Mouse (Mus musculus) embryonic facial prominence, embryonic 11.5 days (tissue): ENCODE measurements around the gene 2210407C18Rik. TPM values are rescaled to one million over a fixed set of nuclear protein-coding genes. Genes with fewer than 3 reads are reported as not detected.

Experiments
- ATAC-seq: fragments of 200-750 bp; cut with Nextera tagmentation; replicated peaks from 2 replicates; pipeline ENCODE4 v1.8.0; 2017; ENCODE audit warnings: low read depth; ENCODE audit not compliant: insufficient number of reproducible peaks, low FRiP score, low TSS enrichment
- DNase-seq: peaks from one replicate; pipeline ENCODE4 v3.0.0-alpha.2; 2015; ENCODE audit warnings: low spot score
- H3K27ac ChIP-seq: fragments of 300-500 bp; sonication (generic); replicated peaks from 2 replicates; pipeline ENCODE4 v1.5.1; 2014; ENCODE audit warnings: mild to moderate bottlenecking, low read depth, low read length, control low read depth
- H3K27me3 ChIP-seq: fragments of 300-500 bp; sonication (generic); 2 replicates; pipeline ENCODE4 v1.6.1; 2014; ENCODE audit warnings: mild to moderate bottlenecking, low read length, moderate library complexity, mixed read lengths; ENCODE audit not compliant: control insufficient read depth, insufficient read depth
- H3K36me3 ChIP-seq: fragments of 300-500 bp; sonication (generic); replicated peaks from 2 replicates; pipeline ENCODE4 v1.6.1; 2014; ENCODE audit warnings: low read depth, mild to moderate bottlenecking, low read length, moderate library complexity, mixed read lengths; ENCODE audit not compliant: control insufficient read depth, insufficient read depth
- H3K4me1 ChIP-seq: fragments of 300-500 bp; sonication (generic); 2 replicates; pipeline ENCODE4 v1.6.1; 2014; ENCODE audit warnings: low read length, mixed read lengths; ENCODE audit not compliant: control insufficient read depth, insufficient read depth
- H3K4me2 ChIP-seq: fragments of 300-500 bp; sonication (generic); 2 replicates; pipeline ENCODE4 v1.6.1; 2014; ENCODE audit warnings: low read depth, mild to moderate bottlenecking, control low read depth, low read length, moderate library complexity
- H3K4me3 ChIP-seq: fragments of 300-500 bp; sonication (generic); 2 replicates; pipeline ENCODE4 v1.5.1; 2014; ENCODE audit warnings: low read depth, low read length, control low read depth
- H3K9ac ChIP-seq: fragments of 300-500 bp; sonication (generic); replicated peaks from 2 replicates; pipeline ENCODE4 v1.6.1; 2014; ENCODE audit warnings: mild to moderate bottlenecking, control low read depth, low read length
- H3K9me3 ChIP-seq: fragments of 300-500 bp; sonication (generic); replicated peaks from 2 replicates; pipeline ENCODE4 v1.6.1; 2016; ENCODE audit warnings: mild to moderate bottlenecking, low read length, inconsistent platforms, mixed read lengths; ENCODE audit not compliant: control insufficient read depth
- WGBS: fragments of 180-500 bp; shearing (Covaris S2); extraction: QIAGEN DNeasy Blood & Tissue Kit; methylation state at CpG from one replicate; pipeline ENCODE4 v1.1.7; 2014; 5-methylcytosine and 5-hydroxymethylcytosine counted together
- polyA plus RNA-seq: library from polyadenylated mRNA; unstranded; fragments of >200 nt; fragmentation: Nextera tagmentation; extraction: Ambion mirVana; gene quantifications from 2 replicates; pipeline ENCODE4 v1.2.1, GENCODE M21; 2014

Gene 2210407C18Rik
- polyA plus RNA-seq, 1 experiment from 2014 or later = not detected

DNA sequence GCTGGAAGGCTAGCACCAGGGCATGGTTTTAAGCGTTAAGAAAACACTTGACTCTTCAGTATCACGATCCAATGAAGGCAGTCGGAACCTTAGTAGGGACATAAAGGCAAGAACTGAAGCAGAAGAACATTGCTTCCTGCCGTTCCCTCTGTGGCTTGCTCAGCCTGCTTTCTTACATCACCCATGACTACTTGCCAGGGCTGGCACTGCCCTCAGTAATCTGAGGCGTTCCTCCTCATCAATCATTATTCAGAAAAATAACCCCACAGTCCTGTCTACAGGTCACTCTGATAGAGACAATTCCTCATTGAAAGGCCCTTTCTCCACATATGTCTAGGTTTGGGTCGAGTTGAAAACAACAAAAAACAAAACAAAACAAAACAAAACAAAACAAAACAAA, 8.8 kb downstream of the 2210407C18Rik start:
- Histone ChIP-seq H3K36me3 (no peaks in the 10 kb centered on the region), H3K27me3 (no peaks in the 10 kb centered on the region), H3K4me2 (no peak overlapping the region), H3K4me1 (no peaks in the 10 kb centered on the region), H3K9me3 (no peaks in the 10 kb centered on the region), H3K27ac (no peak overlapping the region), H3K4me3 (no peak overlapping the region), H3K9ac (no peak overlapping the region)
- ATAC-seq (no peak), DNase-seq (no peak)
- WGBS = 85% methylated on average over 6 of the region's 6 CpGs

DNA sequence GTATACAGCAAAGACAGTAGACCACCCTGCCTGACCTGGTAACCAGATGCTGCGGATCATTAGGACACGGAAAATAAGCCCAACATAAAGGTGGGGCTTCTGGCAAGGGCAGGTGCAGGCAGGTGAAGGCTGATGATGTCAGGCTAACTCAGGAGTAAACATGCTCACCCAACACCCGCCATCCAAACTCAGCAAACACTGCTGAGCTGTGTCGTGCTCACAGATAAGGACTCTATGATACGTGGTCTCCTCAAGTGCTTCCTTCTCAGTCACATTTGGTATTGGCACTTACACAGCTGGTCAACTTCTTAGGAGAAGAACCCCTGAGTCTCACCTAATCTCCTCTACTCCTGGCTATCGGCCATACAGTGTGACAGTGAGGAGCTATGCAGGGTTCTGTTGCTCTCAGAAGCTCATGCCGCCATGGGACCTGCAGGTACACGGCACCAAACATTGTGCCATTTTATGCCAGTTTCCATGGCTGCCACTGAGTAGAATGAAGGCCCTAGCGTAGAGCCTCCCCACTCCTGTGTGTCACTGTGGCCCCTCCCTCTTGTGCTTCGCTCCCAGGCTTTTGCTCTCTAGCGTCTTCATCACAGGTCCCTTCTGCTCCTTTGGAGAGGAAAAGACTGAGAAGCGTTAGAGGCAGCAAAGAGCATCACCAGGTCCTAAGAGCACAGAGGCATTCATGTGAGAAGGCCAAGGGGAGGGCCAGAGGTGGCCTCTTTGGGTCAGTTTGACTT, 9.5 kb downstream of the 2210407C18Rik start:
- 84% methylated on average over 12 of the region's 12 CpGs for WGBS
- ATAC-seq (no peak), DNase-seq (no peak)
- no peaks in the 10 kb centered on the region for H3K36me3 ChIP-seq
- no peak overlapping the region for H3K4me3 ChIP-seq
- H3K27ac ChIP-seq = no peak overlapping the region
- H3K4me2 ChIP-seq = no peak overlapping the region
- no peaks in the 10 kb centered on the region for H3K27me3 ChIP-seq
- no peak overlapping the region for H3K9ac ChIP-seq
- no peaks in the 10 kb centered on the region for H3K4me1 ChIP-seq
- no peaks in the 10 kb centered on the region for H3K9me3 ChIP-seq

DNA sequence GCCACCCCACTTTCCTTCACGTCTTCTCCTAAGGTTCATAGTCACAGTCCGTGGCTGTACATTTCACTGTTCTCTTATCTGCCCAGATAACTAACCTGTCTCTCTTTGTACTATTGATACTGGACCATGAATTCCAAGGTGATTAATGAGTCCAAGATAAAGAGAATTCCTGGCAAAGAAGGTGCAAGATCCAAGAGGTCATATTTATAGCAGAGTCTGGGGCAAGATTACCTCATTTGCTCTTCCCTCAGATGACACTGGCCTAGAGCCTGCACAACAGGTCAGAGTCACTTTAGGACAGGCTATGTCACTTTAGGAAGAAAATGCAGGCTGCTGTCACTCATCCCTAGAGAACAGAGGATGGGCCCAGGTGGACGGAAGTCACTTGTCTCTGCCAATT, 10.6 kb downstream of the 2210407C18Rik start:
- H3K9ac ChIP-seq = no peak overlapping the region
- H3K36me3 ChIP-seq = no peaks in the 10 kb centered on the region
- H3K9me3 ChIP-seq = no peaks in the 10 kb centered on the region
- no peak overlapping the region for H3K4me3 ChIP-seq
- WGBS = 87% methylated on average over 3 of the region's 3 CpGs
- DNase-seq (no peak), ATAC-seq (no peak)
- H3K27ac ChIP-seq = no peak overlapping the region
- H3K27me3 ChIP-seq = no peaks in the 10 kb centered on the region
- no peaks in the 10 kb centered on the region for H3K4me1 ChIP-seq
- no peak overlapping the region; the same call in 1 of the 2 replicates for H3K4me2 ChIP-seq

DNA sequence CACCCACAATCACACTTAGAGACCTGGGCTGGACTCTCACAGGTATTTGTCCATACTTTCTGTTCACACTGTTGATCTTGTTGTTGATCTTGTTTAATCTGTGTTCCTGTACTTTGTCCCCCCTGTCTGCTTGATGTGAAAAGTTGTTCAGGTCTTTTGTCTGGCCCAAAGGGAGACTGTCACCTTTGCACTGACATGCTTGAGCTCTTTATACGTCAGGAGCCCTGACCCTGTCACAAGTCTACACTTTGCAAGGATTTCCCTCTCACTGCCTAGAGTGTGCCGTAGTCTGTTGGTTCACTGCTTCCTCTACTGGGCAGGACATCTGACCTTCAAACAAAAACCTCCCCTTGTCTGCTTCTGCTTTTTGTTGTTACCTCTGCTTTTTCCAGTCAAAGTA, 11.2 kb downstream of the 2210407C18Rik start:
- DNase-seq (no peak), ATAC-seq (no peak)
- Histone ChIP-seq H3K4me2 (no peak overlapping the region; the same call in 1 of the 2 replicates), H3K9me3 (no peaks in the 10 kb centered on the region), H3K4me3 (no peak overlapping the region), H3K27ac (no peak overlapping the region), H3K4me1 (no peaks in the 10 kb centered on the region), H3K9ac (no peak overlapping the region), H3K36me3 (no peaks in the 10 kb centered on the region), H3K27me3 (no peaks in the 10 kb centered on the region)
- 69% methylated on average over 2 of the region's 2 CpGs for WGBS

DNA sequence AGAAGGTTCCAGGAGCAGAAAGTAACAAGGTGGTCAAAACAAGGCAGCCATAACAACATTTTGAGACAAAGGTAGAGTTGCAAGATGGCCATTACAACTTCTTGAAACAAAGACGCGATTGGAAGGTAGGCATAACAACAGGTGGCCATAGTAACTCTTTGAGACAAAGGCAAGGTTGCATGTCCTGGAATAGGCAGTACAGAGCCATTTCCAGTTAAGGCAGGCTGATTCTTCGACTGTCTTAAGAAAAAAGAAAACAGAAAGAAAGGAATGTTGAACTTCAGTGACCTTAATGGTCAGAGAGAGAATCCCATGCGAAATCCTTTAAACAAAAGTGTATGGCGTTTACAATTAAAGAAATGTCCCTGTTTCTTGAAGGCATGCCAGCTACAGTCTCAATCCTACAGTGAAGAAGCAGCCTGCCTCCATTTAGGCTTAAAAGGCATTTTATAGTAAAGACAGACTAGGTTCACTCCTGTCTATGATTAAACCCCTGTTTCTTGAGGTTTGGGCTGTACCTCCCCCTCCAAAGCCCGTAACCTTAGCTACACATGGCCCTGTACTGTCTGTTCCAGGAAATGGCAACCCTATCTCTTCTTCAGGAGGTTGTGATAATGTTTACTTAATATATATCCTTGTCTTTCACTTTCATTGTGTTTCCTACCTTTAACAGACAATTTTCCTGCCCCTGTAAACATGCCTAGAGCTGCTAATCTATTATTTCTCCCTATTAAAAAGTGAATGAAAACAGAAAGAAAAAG, 12.9 kb downstream of the 2210407C18Rik start:
- no peak for ATAC-seq
- Histone ChIP-seq H3K4me2 (no peak overlapping the region), H3K27ac (no peak overlapping the region), H3K36me3 (no peaks in the 10 kb centered on the region), H3K4me1 (no peaks in the 10 kb centered on the region), H3K4me3 (no peak overlapping the region), H3K27me3 (no peaks in the 10 kb centered on the region), H3K9me3 (no peaks in the 10 kb centered on the region), H3K9ac (no peak overlapping the region)
- 74% methylated on average over 6 of the region's 6 CpGs for WGBS
- DNase-seq = no peak

DNA sequence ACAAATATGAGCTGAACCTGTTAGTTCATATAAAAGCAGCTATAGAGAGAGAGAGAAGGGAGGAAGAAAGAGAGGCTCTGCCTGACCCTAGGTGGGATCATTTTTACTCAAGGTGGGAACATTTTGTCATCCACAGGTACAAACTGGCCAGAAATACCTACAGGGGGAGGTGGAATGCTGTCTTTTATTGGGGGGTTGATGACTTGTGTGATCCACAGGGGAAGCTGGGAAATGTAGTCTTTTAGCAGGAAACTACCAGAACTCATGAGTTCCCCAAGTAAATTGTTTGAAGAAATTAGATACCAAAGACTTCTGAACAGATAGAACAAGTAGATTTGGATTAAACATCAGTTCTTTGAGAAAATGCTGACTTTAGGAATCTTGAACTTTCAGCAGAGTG, 13.8 kb downstream of the 2210407C18Rik start:
- H3K4me1 ChIP-seq = no peaks in the 10 kb centered on the region
- H3K4me3 ChIP-seq = no peak overlapping the region
- H3K9me3 ChIP-seq = no peaks in the 10 kb centered on the region
- ATAC-seq = no peak
- H3K27ac ChIP-seq = no peak overlapping the region
- no peak overlapping the region for H3K9ac ChIP-seq
- no peak overlapping the region for H3K4me2 ChIP-seq
- DNase-seq = no peak
- no peaks in the 10 kb centered on the region for H3K27me3 ChIP-seq
- no peaks in the 10 kb centered on the region for H3K36me3 ChIP-seq

DNA sequence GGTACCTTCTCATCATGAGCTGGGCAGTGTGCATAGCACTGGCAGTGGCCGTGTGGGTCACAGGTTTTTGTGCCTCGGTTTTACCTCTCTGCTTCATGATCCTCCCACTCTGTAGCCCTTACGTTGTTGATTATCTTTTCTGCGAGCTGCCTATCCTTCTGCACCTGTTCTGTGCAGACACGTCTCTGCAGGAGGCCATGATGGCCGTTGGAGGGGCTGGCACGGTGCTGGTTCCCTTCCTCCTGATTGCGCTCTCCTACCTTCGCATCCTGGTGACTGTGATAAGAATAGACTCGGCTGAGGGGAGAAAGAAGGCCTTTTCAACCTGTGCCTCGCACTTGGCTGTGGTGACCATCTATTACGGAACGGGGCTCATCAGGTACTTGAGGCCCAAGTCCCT, 18.0 kb downstream of the 2210407C18Rik start:
- no peaks in the 10 kb centered on the region for H3K27me3 ChIP-seq
- no peak overlapping the region for H3K4me2 ChIP-seq
- 87% methylated on average over 13 of the region's 13 CpGs for WGBS
- H3K9ac ChIP-seq = no peak overlapping the region
- no peaks in the 10 kb centered on the region for H3K4me1 ChIP-seq
- no peak for DNase-seq
- no peaks in the 10 kb centered on the region for H3K9me3 ChIP-seq
- no peaks in the 10 kb centered on the region for H3K36me3 ChIP-seq
- no peak for ATAC-seq
- no peak overlapping the region for H3K4me3 ChIP-seq
- no peak overlapping the region for H3K27ac ChIP-seq

DNA sequence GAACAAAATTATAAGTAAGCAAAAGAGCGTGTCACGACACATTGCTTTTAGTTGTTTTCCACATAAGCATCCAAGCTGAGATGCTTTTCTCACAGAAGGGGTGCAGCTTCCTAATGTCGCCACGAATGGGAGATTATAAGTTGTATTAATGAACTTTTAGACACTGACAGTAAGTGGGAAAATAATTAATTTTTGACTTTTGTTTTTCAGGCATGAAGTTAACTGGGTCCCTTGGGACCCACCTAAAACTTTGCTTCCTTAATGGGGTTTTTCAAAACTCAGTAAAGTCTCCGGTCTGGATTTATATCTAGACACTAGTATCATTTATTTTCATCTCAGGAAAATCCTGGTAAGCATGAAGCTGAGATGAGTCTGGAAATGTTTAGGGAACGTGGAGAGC, 21.1 kb downstream of the 2210407C18Rik start, which contains the start of gene Olfr324:
Gene Olfr324, plus strand, starts transcription at position 301 of the 400 bp plus-strand sequence.
- DNase-seq = no peak
- H3K9me3 ChIP-seq = no peaks in the 10 kb centered on the region
- H3K4me1 ChIP-seq = no peaks in the 10 kb centered on the region
- H3K27ac ChIP-seq = no peak within 1 kb of the TSS
- 83% methylated on average over 6 of the region's 6 CpGs for WGBS
- H3K4me3 ChIP-seq = no peak within 1 kb of the TSS
- ATAC-seq = no peak
- no peak within 1 kb of the TSS for H3K4me2 ChIP-seq
- no peaks in the 10 kb centered on the region for H3K27me3 ChIP-seq
- no peaks in the 10 kb centered on the region for H3K36me3 ChIP-seq
- no peak within 1 kb of the TSS for H3K9ac ChIP-seq
